Mouse (Mus musculus) intestine, embryonic 14.5 days (tissue): ENCODE measurements around the gene Tgfbi. TPM values are rescaled to one million over a fixed set of nuclear protein-coding genes. Genes with fewer than 3 reads are reported as not detected.

Experiments used
- ATAC-seq: fragments of 200-750 bp; cut with Nextera tagmentation; replicated peaks from 2 replicates; pipeline ENCODE4 v1.8.0; 2017; ENCODE audit warnings: low read depth, moderate number of reproducible peaks, moderate TSS enrichment, moderate library complexity; ENCODE audit not compliant: low FRiP score, low TSS enrichment
- DNase-seq: peaks from one replicate; pipeline ENCODE4 v3.0.0-alpha.2; 2018; ENCODE audit warnings: low spot score
- H3K27ac ChIP-seq: fragments of 300-500 bp; sonication (generic); 2 replicates; pipeline ENCODE4 v1.5.1; 2014; ENCODE audit warnings: low read depth, mild to moderate bottlenecking, control low read depth
- H3K27me3 ChIP-seq: fragments of 300-500 bp; sonication (generic); replicated peaks from 2 replicates; pipeline ENCODE4 v1.6.1; 2014; ENCODE audit warnings: low read length, control low read depth; ENCODE audit not compliant: control insufficient read depth, insufficient read depth
- H3K36me3 ChIP-seq: fragments of 300-500 bp; sonication (generic); 2 replicates; pipeline ENCODE4 v1.6.1; 2014; ENCODE audit warnings: low read length, control low read depth; ENCODE audit not compliant: control insufficient read depth, insufficient read depth
- H3K4me1 ChIP-seq: fragments of 300-500 bp; sonication (generic); replicated peaks from 2 replicates; pipeline ENCODE4 v1.6.1; 2014; ENCODE audit warnings: low read length, control low read depth, mixed read lengths; ENCODE audit not compliant: control insufficient read depth, insufficient read depth
- H3K4me2 ChIP-seq: fragments of 300-500 bp; sonication (generic); 2 replicates; pipeline ENCODE4 v1.6.1; 2014; ENCODE audit warnings: low read length
- H3K4me3 ChIP-seq: fragments of 300-500 bp; sonication (generic); 2 replicates; pipeline ENCODE4 v1.5.1; 2014; ENCODE audit warnings: low read depth, low read length, control low read depth, mixed read lengths
- H3K9ac ChIP-seq: fragments of 300-500 bp; sonication (generic); 2 replicates; pipeline ENCODE4 v1.6.1; 2014; ENCODE audit warnings: mild to moderate bottlenecking, low read length
- H3K9me3 ChIP-seq: fragments of 300-500 bp; sonication (generic); 2 replicates; pipeline ENCODE4 v1.6.1; 2016; ENCODE audit warnings: low read length, control low read depth; ENCODE audit not compliant: control insufficient read depth
- WGBS: fragments of 180-500 bp; shearing (Covaris S2); extraction: QIAGEN DNeasy Blood & Tissue Kit; methylation state at CpG from one replicate; pipeline ENCODE4 v1.1.7; 2014; 5-methylcytosine and 5-hydroxymethylcytosine counted together
- polyA plus RNA-seq: library from polyadenylated mRNA; unstranded; fragments of >200 nt; fragmentation: Nextera tagmentation; extraction: Ambion mirVana; gene quantifications from 2 replicates; pipeline ENCODE4 v1.2.1, GENCODE M21; 2014

Gene Tgfbi
- polyA plus RNA-seq, 1 experiment from 2014 or later: 123 TPM

GRCm38 (mm10) chr13:56591939-56592338 is 17.4 kb upstream of the Tgfbi start:
- DNase-seq: no peak
- WGBS: 63% methylated on average over 2 of the region's 2 CpGs
- peaks cover 51% of the 10 kb centered on the region for H3K4me1 ChIP-seq
- H3K27me3 ChIP-seq: no peaks in the 10 kb centered on the region
- no peak overlapping the region for H3K4me3 ChIP-seq
- ATAC-seq: no peak
- H3K27ac ChIP-seq: no peak overlapping the region
- no peak overlapping the region for H3K9ac ChIP-seq
- H3K4me2 ChIP-seq: no peak overlapping the region
- no peaks in the 10 kb centered on the region for H3K9me3 ChIP-seq
- no peaks in the 10 kb centered on the region for H3K36me3 ChIP-seq

- Histone ChIP-seq H3K4me1 (peaks cover 64% of the 10 kb centered on the region), H3K36me3 (no peaks in the 10 kb centered on the region), H3K9me3 (no peaks in the 10 kb centered on the region), H3K27me3 (no peaks in the 10 kb centered on the region), H3K9ac (no peak overlapping the region), H3K27ac (no peak overlapping the region), H3K4me2 (no peak overlapping the region), H3K4me3 (no peak overlapping the region)
- WGBS: 84% methylated on average over 5 of the region's 5 CpGs
- no peak for ATAC-seq
- no peak for DNase-seq
Measured at GRCm38 (mm10) chr13:56593196-56593595, 16.1 kb upstream of the Tgfbi start.

GRCm38 (mm10) chr13:56593961-56594391 is 15.3 kb upstream of the Tgfbi start:
- 0 out of 2 replicates have a peak overlapping the region, but pooled peaks have one; percentile 43 for H3K27ac ChIP-seq
- peaks cover 62% of the 10 kb centered on the region for H3K4me1 ChIP-seq

GRCm38 (mm10) chr13:56595246-56595645 is 14.1 kb upstream of the Tgfbi start:
- Histone ChIP-seq H3K27me3 (no peaks in the 10 kb centered on the region), H3K36me3 (no peaks in the 10 kb centered on the region), H3K9me3 (no peaks in the 10 kb centered on the region), H3K4me1 (peaks cover 62% of the 10 kb centered on the region), H3K4me2 (no peak overlapping the region), H3K9ac (no peak overlapping the region), H3K4me3 (no peak overlapping the region), H3K27ac (no peak overlapping the region)
- no peak for DNase-seq
- no peak for ATAC-seq
- 75% methylated on average over 8 of the region's 8 CpGs for WGBS

More at GRCm38 (mm10) chr13:56593961-56594391, 15.3 kb upstream of the Tgfbi start:
- Histone ChIP-seq H3K27me3 (no peaks in the 10 kb centered on the region), H3K4me3 (no peak overlapping the region), H3K4me2 (no peak overlapping the region), H3K9ac (no peak overlapping the region), H3K9me3 (no peaks in the 10 kb centered on the region), H3K36me3 (no peaks in the 10 kb centered on the region)
- 44% methylated on average over 7 of the region's 7 CpGs for WGBS
- no peak for ATAC-seq
- peak; percentile 58 for DNase-seq

GRCm38 (mm10) chr13:56597296-56597695 is 12.0 kb upstream of the Tgfbi start:
- H3K27ac ChIP-seq: peak overlapping the region; percentile 82
- no peaks in the 10 kb centered on the region for H3K36me3 ChIP-seq
- no peak overlapping the region for H3K4me2 ChIP-seq
- no peak for ATAC-seq
- no peaks in the 10 kb centered on the region for H3K9me3 ChIP-seq
- no peaks in the 10 kb centered on the region for H3K27me3 ChIP-seq
- H3K9ac ChIP-seq: no peak overlapping the region
- 77% methylated on average over 4 of the region's 4 CpGs for WGBS
- no peak for DNase-seq
- peaks cover 82% of the 10 kb centered on the region for H3K4me1 ChIP-seq
- no peak overlapping the region for H3K4me3 ChIP-seq

GRCm38 (mm10) chr13:56597831-56598612 is 11.3 kb upstream of the Tgfbi start:
- peak overlapping the region; percentile 22; the same call in 1 of the 2 replicates for H3K27ac ChIP-seq

GRCm38 (mm10) chr13:56599511-56599910 is 9.8 kb upstream of the Tgfbi start:
- 94% methylated on average over 2 of the region's 2 CpGs for WGBS
- H3K27ac ChIP-seq: peak overlapping the region; percentile 79; the same call in 1 of the 2 replicates

More at GRCm38 (mm10) chr13:56597831-56598612, 11.3 kb upstream of the Tgfbi start:
- 41% methylated on average over 12 of the region's 12 CpGs for WGBS
- H3K9ac ChIP-seq: no peak overlapping the region
- no peaks in the 10 kb centered on the region for H3K9me3 ChIP-seq
- no peaks in the 10 kb centered on the region for H3K36me3 ChIP-seq
- no peak for DNase-seq
- H3K4me3 ChIP-seq: no peak overlapping the region
- peaks cover 83% of the 10 kb centered on the region for H3K4me1 ChIP-seq
- no peak overlapping the region for H3K4me2 ChIP-seq
- ATAC-seq: peak; percentile 62; the same call in 1 of the 2 replicates
- no peaks in the 10 kb centered on the region for H3K27me3 ChIP-seq

GRCm38 (mm10) chr13:56600216-56600890 is 9.0 kb upstream of the Tgfbi start:
- WGBS: 39% methylated on average over 10 of the region's 10 CpGs
- Histone ChIP-seq H3K4me2 (no peak overlapping the region), H3K36me3 (no peaks in the 10 kb centered on the region), H3K4me1 (peaks cover 60% of the 10 kb centered on the region), H3K9me3 (no peaks in the 10 kb centered on the region), H3K27me3 (no peaks in the 10 kb centered on the region), H3K4me3 (no peak overlapping the region), H3K27ac (peak overlapping the region; percentile 79), H3K9ac (no peak overlapping the region)
- ATAC-seq: no peak
- DNase-seq: no peak

More at GRCm38 (mm10) chr13:56599511-56599910, 9.8 kb upstream of the Tgfbi start:
- no peaks in the 10 kb centered on the region for H3K9me3 ChIP-seq
- DNase-seq (no peak), ATAC-seq (no peak)
- no peaks in the 10 kb centered on the region for H3K27me3 ChIP-seq
- no peak overlapping the region for H3K4me3 ChIP-seq
- H3K4me2 ChIP-seq: no peak overlapping the region
- no peak overlapping the region for H3K9ac ChIP-seq
- peaks cover 68% of the 10 kb centered on the region for H3K4me1 ChIP-seq
- no peaks in the 10 kb centered on the region for H3K36me3 ChIP-seq
